Mouse (Mus musculus): ENCODE measurements around the gene Chrnd. TPM values are rescaled to one million over a fixed set of nuclear protein-coding genes. Genes with fewer than 3 reads are reported as not detected.
A peak's percentile ranks its signal among the peaks of the same experiment; 100 is the strongest.

The Chrnd gene
- polyA plus RNA-seq, 1 experiment from 2014 or later, result 9.0 TPM

- Histone ChIP-seq H3K27me3 (peaks cover 25% of the 10 kb centered on the region), H3K27ac (replicated peaks) (no peak overlapping the region), H3K4me2 (replicated peaks) (no peak overlapping the region), H3K4me3 (replicated peaks) (no peak overlapping the region), H3K9me3 (replicated peaks) (no peaks in the 10 kb centered on the region), H3K9ac (no peak overlapping the region), H3K4me1 (no peaks in the 10 kb centered on the region), H3K36me3 (no peaks in the 10 kb centered on the region)
- no peak for ATAC-seq (ENCODE audit: insufficient number of reproducible peaks, low FRiP score, low TSS enrichment, low read depth)
- WGBS, result 27% methylated on average over 11 of the region's 11 CpGs
These were observed 26.1 kb upstream of the Chrnd start for GRCm38 (mm10) chr1:87164164-87164795.

- H3K27me3 ChIP-seq, result peaks cover 26% of the 10 kb centered on the region
These were observed 25.6 kb upstream of the Chrnd start for GRCm38 (mm10) chr1:87164796-87165184.

GRCm38 (mm10) chr1:87170458-87170857 is 19.9 kb upstream of the Chrnd start:
- no peak overlapping the region for H3K4me3 ChIP-seq (replicated peaks)
- H3K27ac ChIP-seq (replicated peaks), result no peak overlapping the region
- peak overlapping the region; percentile 17; the same call in 1 of the 2 replicates for H3K4me2 ChIP-seq (replicated peaks)
- peaks cover 48% of the 10 kb centered on the region for H3K27me3 ChIP-seq
- no peak overlapping the region for H3K9ac ChIP-seq
- H3K9me3 ChIP-seq (replicated peaks), result no peaks in the 10 kb centered on the region
- H3K4me1 ChIP-seq, result peaks cover 12% of the 10 kb centered on the region
- no peak for ATAC-seq (ENCODE audit: insufficient number of reproducible peaks, low FRiP score, low TSS enrichment, low read depth)
- 9% methylated on average over 19 of the region's 19 CpGs for WGBS
- H3K36me3 ChIP-seq, result no peaks in the 10 kb centered on the region

More at GRCm38 (mm10) chr1:87164796-87165184, 25.6 kb upstream of the Chrnd start:
- ATAC-seq (ENCODE audit: insufficient number of reproducible peaks, low FRiP score, low TSS enrichment, low read depth), result no peak
- H3K4me2 ChIP-seq (replicated peaks), result no peak overlapping the region
- H3K4me1 ChIP-seq, result no peaks in the 10 kb centered on the region
- WGBS, result 48% methylated on average over 9 of the region's 9 CpGs
- H3K36me3 ChIP-seq, result no peaks in the 10 kb centered on the region
- no peak overlapping the region for H3K4me3 ChIP-seq (replicated peaks)
- no peak overlapping the region for H3K9ac ChIP-seq
- no peak overlapping the region for H3K27ac ChIP-seq (replicated peaks)
- no peaks in the 10 kb centered on the region for H3K9me3 ChIP-seq (replicated peaks)

- H3K27me3 ChIP-seq, result peaks cover 45% of the 10 kb centered on the region
- WGBS, result 86% methylated on average over 1 of the region's 1 CpGs
These were observed 19.1 kb upstream of the Chrnd start for GRCm38 (mm10) chr1:87171312-87171711.

GRCm38 (mm10) chr1:87172316-87172715 is 18.1 kb upstream of the Chrnd start:
- whole genome bisulfite sequencing, result 46% methylated on average over 9 of the region's 9 CpGs
- H3K4me1 ChIP-seq, result peaks cover 21% of the 10 kb centered on the region

More at GRCm38 (mm10) chr1:87171312-87171711, 19.1 kb upstream of the Chrnd start:
- Histone ChIP-seq H3K4me2 (replicated peaks) (no peak overlapping the region), H3K4me3 (replicated peaks) (no peak overlapping the region), H3K9ac (no peak overlapping the region), H3K9me3 (replicated peaks) (no peaks in the 10 kb centered on the region), H3K27ac (replicated peaks) (no peak overlapping the region), H3K36me3 (no peaks in the 10 kb centered on the region), H3K4me1 (peaks cover 20% of the 10 kb centered on the region)
- no peak for ATAC-seq (ENCODE audit: insufficient number of reproducible peaks, low FRiP score, low TSS enrichment, low read depth)

GRCm38 (mm10) chr1:87174006-87174955 is 16.1 kb upstream of the Chrnd start:
- no peaks in the 10 kb centered on the region for H3K9me3 ChIP-seq (replicated peaks)
- H3K27ac ChIP-seq (replicated peaks), result no peak overlapping the region
- H3K36me3 ChIP-seq, result no peaks in the 10 kb centered on the region
- H3K4me3 ChIP-seq (replicated peaks), result no peak overlapping the region
- H3K27me3 ChIP-seq, result peaks cover 41% of the 10 kb centered on the region
- 23% methylated on average over 28 of the region's 28 CpGs for WGBS
- H3K4me2 ChIP-seq (replicated peaks), result no peak overlapping the region
- H3K4me1 ChIP-seq, result peaks cover 21% of the 10 kb centered on the region
- ATAC-seq (ENCODE audit: insufficient number of reproducible peaks, low FRiP score, low TSS enrichment, low read depth), result no peak
- H3K9ac ChIP-seq, result no peak overlapping the region

More at GRCm38 (mm10) chr1:87172316-87172715, 18.1 kb upstream of the Chrnd start:
- peaks cover 44% of the 10 kb centered on the region for H3K27me3 ChIP-seq
- H3K9me3 ChIP-seq (replicated peaks), result no peaks in the 10 kb centered on the region
- no peaks in the 10 kb centered on the region for H3K36me3 ChIP-seq
- no peak overlapping the region for H3K4me3 ChIP-seq (replicated peaks)
- no peak overlapping the region for H3K4me2 ChIP-seq (replicated peaks)
- no peak overlapping the region for H3K9ac ChIP-seq
- no peak overlapping the region for H3K27ac ChIP-seq (replicated peaks)
- no peak for ATAC-seq (ENCODE audit: insufficient number of reproducible peaks, low FRiP score, low TSS enrichment, low read depth)

- no peak overlapping the region; the same call in 1 of the 2 replicates for H3K27ac ChIP-seq (replicated peaks)
- H3K4me2 ChIP-seq (replicated peaks), result peak overlapping the region; percentile 20; the same call in 1 of the 2 replicates
- WGBS, result 4% methylated on average over 11 of the region's 11 CpGs
- H3K27me3 ChIP-seq, result peaks cover 31% of the 10 kb centered on the region
- H3K9ac ChIP-seq, result no peak overlapping the region
- H3K4me1 ChIP-seq, result peaks cover 16% of the 10 kb centered on the region
- ATAC-seq (ENCODE audit: insufficient number of reproducible peaks, low FRiP score, low TSS enrichment, low read depth), result peak; percentile 70; the same call in 1 of the 2 replicates
- no peak overlapping the region for H3K4me3 ChIP-seq (replicated peaks)
- no peaks in the 10 kb centered on the region for H3K36me3 ChIP-seq
- H3K9me3 ChIP-seq (replicated peaks), result no peaks in the 10 kb centered on the region
These were observed 14.5 kb upstream of the Chrnd start for GRCm38 (mm10) chr1:87175852-87176292.

GRCm38 (mm10) chr1:87180896-87181295 is 9.5 kb upstream of the Chrnd start:
- no peak overlapping the region for H3K9ac ChIP-seq
- no peak overlapping the region for H3K27ac ChIP-seq (replicated peaks)
- 35% methylated on average over 5 of the region's 5 CpGs for WGBS
- H3K4me2 ChIP-seq (replicated peaks), result no peak overlapping the region
- peaks cover 19% of the 10 kb centered on the region for H3K4me1 ChIP-seq
- ATAC-seq (ENCODE audit: insufficient number of reproducible peaks, low FRiP score, low TSS enrichment, low read depth), result no peak
- no peaks in the 10 kb centered on the region for H3K36me3 ChIP-seq
- no peak overlapping the region for H3K4me3 ChIP-seq (replicated peaks)
- H3K9me3 ChIP-seq (replicated peaks), result no peaks in the 10 kb centered on the region
- peaks cover 41% of the 10 kb centered on the region for H3K27me3 ChIP-seq

GRCm38 (mm10) chr1:87183013-87183412 is 7.4 kb upstream of the Chrnd start, which contains the start of gene Prss56:
Gene Prss56 (plus strand): TSS chr1:87183313.
- ATAC-seq (ENCODE audit: insufficient number of reproducible peaks, low FRiP score, low TSS enrichment, low read depth), result no peak
- Histone ChIP-seq H3K27me3 (peaks cover 60% of the 10 kb centered on the region), H3K9me3 (replicated peaks) (no peaks in the 10 kb centered on the region), H3K27ac (replicated peaks) (no peak within 1 kb of the TSS), H3K4me3 (replicated peaks) (no peak within 1 kb of the TSS), H3K9ac (no peak within 1 kb of the TSS), H3K36me3 (no peaks in the 10 kb centered on the region), H3K4me1 (peaks cover 27% of the 10 kb centered on the region), H3K4me2 (replicated peaks) (no peak within 1 kb of the TSS)
- WGBS, result 56% methylated on average over 9 of the region's 9 CpGs

- peaks cover 27% of the 10 kb centered on the region for H3K4me1 ChIP-seq
- peak overlapping the region; percentile 33 for H3K4me2 ChIP-seq (replicated peaks)
- no peaks in the 10 kb centered on the region for H3K36me3 ChIP-seq
- no peak overlapping the region for H3K9ac ChIP-seq
- H3K4me3 ChIP-seq (replicated peaks), result no peak overlapping the region
- no peaks in the 10 kb centered on the region for H3K9me3 ChIP-seq (replicated peaks)
- WGBS, result 27% methylated on average over 15 of the region's 15 CpGs
- peaks cover 67% of the 10 kb centered on the region for H3K27me3 ChIP-seq
- no peak for ATAC-seq (ENCODE audit: insufficient number of reproducible peaks, low FRiP score, low TSS enrichment, low read depth)
- H3K27ac ChIP-seq (replicated peaks), result no peak overlapping the region
These were observed 6.2 kb upstream of the Chrnd start for GRCm38 (mm10) chr1:87183998-87184750.

Data from embryonic facial prominence, embryonic 15.5 days (tissue).